Mouse (Mus musculus): ENCODE data around the gene Pou2f1. TPM values are rescaled to one million over a fixed set of nuclear protein-coding genes. Genes with fewer than 3 reads are reported as not detected.
A peak's percentile ranks its signal among the peaks of the same experiment; 100 is the strongest.

Pou2f1 gene
- total and polyA plus RNA-seq, 3 experiments, result 16.0 to 57.1 (median 17.3) TPM

GRCm38 (mm10) chr1:165878751-165879150 is 123.7 kb downstream of the Pou2f1 start:
- no peaks in the 10 kb centered on the region for H3K9me3 ChIP-seq (replicated peaks)
- H3K27me3 ChIP-seq (ENCODE audit: insufficient read depth, low read length), result no peaks in the 10 kb centered on the region
- ATAC-seq (ENCODE audit: extremely low read depth, insufficient number of reproducible peaks, low FRiP score, poor library complexity, severe bottlenecking) (no peak), DNase-seq (ENCODE audit: low spot score) (no peak)
- H3K36me3 ChIP-seq (replicated peaks), result peaks cover 66% of the 10 kb centered on the region
- H3K4me1 ChIP-seq (ENCODE audit: insufficient read depth, low read depth, low read length), result peaks cover 14% of the 10 kb centered on the region
- H3K4me3 ChIP-seq (ENCODE audit: low read depth, low read length), result no peak overlapping the region
- TF ChIP-seq TAL1 (conservative IDR thresholded peaks at IDR 0.05; ENCODE audit: low read depth, low read length) (no peak), GATA1 (IDR thresholded peaks at IDR 0.05; ENCODE audit: borderline replicate concordance, low read length) (no peak), GATA2 (IDR thresholded peaks at IDR 0.05; ENCODE audit: borderline replicate concordance, low read depth, low read length) (no peak), CTCF (IDR thresholded peaks at IDR 0.05; ENCODE audit: low read depth, low read length) (no peak), POLR2AphosphoS5 (IDR thresholded peaks at IDR 0.05; ENCODE audit: insufficient replicate concordance, low read depth, low read length) (no peak)

DNA sequence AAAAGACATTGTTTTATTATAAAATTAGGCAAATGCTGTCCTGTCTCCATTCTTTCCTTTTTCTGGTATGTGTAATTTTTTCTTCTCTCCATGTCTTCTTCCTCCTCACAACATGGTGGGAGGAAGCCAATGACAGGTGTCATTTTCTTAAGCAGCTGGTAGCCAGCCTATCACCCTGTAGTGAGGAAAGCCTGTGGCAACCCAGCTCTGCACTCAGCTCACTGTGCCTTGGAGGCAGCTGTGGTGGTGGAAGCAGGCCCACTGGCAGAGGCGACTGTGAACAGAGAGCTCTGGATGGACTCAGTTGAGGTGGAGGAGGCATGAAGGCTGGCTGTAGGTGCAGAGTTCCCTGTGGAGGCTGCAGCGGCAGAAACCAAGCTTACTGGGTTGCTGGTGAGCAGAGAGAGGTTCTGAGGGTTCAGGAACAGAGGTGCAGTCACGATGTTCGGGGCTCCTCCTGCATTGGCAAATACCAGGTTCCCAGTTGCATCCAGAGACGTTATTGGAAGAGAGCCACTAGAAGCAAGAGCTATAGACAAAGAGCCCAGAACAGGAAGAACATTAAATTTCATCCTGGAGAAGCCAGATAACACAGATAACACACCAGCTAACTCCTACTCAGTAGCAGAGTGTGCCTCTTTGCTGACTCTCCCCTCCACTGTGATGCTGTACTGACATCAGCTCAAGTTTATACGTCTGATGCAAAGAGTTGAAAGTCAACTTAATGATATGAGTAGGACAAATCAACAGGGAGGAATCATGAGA is 126.8 kb downstream of the Pou2f1 start:
- Histone ChIP-seq H3K36me3 (replicated peaks) (peaks cover 57% of the 10 kb centered on the region), H3K4me3 (ENCODE audit: low read depth, low read length) (no peak overlapping the region), H3K4me1 (ENCODE audit: insufficient read depth, low read depth, low read length) (peaks cover 14% of the 10 kb centered on the region), H3K9me3 (replicated peaks) (no peaks in the 10 kb centered on the region), H3K27me3 (ENCODE audit: insufficient read depth, low read length) (no peaks in the 10 kb centered on the region)
- TF ChIP-seq TAL1 (conservative IDR thresholded peaks at IDR 0.05; ENCODE audit: low read depth, low read length) (no peak), CTCF (IDR thresholded peaks at IDR 0.05; ENCODE audit: low read depth, low read length) (no peak), POLR2AphosphoS5 (IDR thresholded peaks at IDR 0.05; ENCODE audit: insufficient replicate concordance, low read depth, low read length) (no peak), GATA2 (IDR thresholded peaks at IDR 0.05; ENCODE audit: borderline replicate concordance, low read depth, low read length) (no peak)
- no peak for DNase-seq (ENCODE audit: low spot score)
- ATAC-seq (ENCODE audit: extremely low read depth, insufficient number of reproducible peaks, low FRiP score, poor library complexity, severe bottlenecking), result peak; percentile 22; the same call in 1 of the 2 replicates

- no peak for ATAC-seq (ENCODE audit: extremely low read depth, insufficient number of reproducible peaks, low FRiP score, poor library complexity, severe bottlenecking)
- no peak for DNase-seq (ENCODE audit: low spot score)
- Histone ChIP-seq H3K4me1 (ENCODE audit: insufficient read depth, low read depth, low read length) (peaks cover 10% of the 10 kb centered on the region), H3K27me3 (ENCODE audit: insufficient read depth, low read length) (no peaks in the 10 kb centered on the region), H3K9me3 (replicated peaks) (no peaks in the 10 kb centered on the region), H3K36me3 (replicated peaks) (peaks cover 56% of the 10 kb centered on the region), H3K4me3 (ENCODE audit: low read depth, low read length) (no peak overlapping the region)
- no peak for TF ChIP-seq POLR2AphosphoS5 (IDR thresholded peaks at IDR 0.05; ENCODE audit: insufficient replicate concordance, low read depth, low read length)
- TF ChIP-seq TAL1 (conservative IDR thresholded peaks at IDR 0.05; ENCODE audit: low read depth, low read length), result no peak
- no peak for TF ChIP-seq GATA2 (IDR thresholded peaks at IDR 0.05; ENCODE audit: borderline replicate concordance, low read depth, low read length)
- no peak for TF ChIP-seq GATA1 (IDR thresholded peaks at IDR 0.05; ENCODE audit: borderline replicate concordance, low read length)
- no peak for TF ChIP-seq CTCF (IDR thresholded peaks at IDR 0.05; ENCODE audit: low read depth, low read length)
Observed at GRCm38 (mm10) chr1:165874645-165875044, 127.8 kb downstream of the Pou2f1 start.

GRCm38 (mm10) chr1:165868659-165869058 is 133.8 kb downstream of the Pou2f1 start:
- Histone ChIP-seq H3K4me1 (ENCODE audit: insufficient read depth, low read depth, low read length) (peaks cover 32% of the 10 kb centered on the region), H3K9me3 (replicated peaks) (no peaks in the 10 kb centered on the region), H3K27me3 (ENCODE audit: insufficient read depth, low read length) (no peaks in the 10 kb centered on the region), H3K4me3 (ENCODE audit: low read depth, low read length) (no peak overlapping the region), H3K36me3 (replicated peaks) (peaks cover 41% of the 10 kb centered on the region)
- TF ChIP-seq GATA1 (IDR thresholded peaks at IDR 0.05; ENCODE audit: borderline replicate concordance, low read length) (no peak), CTCF (IDR thresholded peaks at IDR 0.05; ENCODE audit: low read depth, low read length) (no peak), TAL1 (conservative IDR thresholded peaks at IDR 0.05; ENCODE audit: low read depth, low read length) (no peak), GATA2 (IDR thresholded peaks at IDR 0.05; ENCODE audit: borderline replicate concordance, low read depth, low read length) (no peak), POLR2AphosphoS5 (IDR thresholded peaks at IDR 0.05; ENCODE audit: insufficient replicate concordance, low read depth, low read length) (no peak)
- DNase-seq (ENCODE audit: low spot score) (no peak), ATAC-seq (ENCODE audit: extremely low read depth, insufficient number of reproducible peaks, low FRiP score, poor library complexity, severe bottlenecking) (no peak)

- H3K4me1 ChIP-seq (ENCODE audit: insufficient read depth, low read depth, low read length), result peaks cover 32% of the 10 kb centered on the region
- peaks cover 44% of the 10 kb centered on the region for H3K36me3 ChIP-seq (replicated peaks)
- H3K27me3 ChIP-seq (ENCODE audit: insufficient read depth, low read length), result no peaks in the 10 kb centered on the region
- ATAC-seq (ENCODE audit: extremely low read depth, insufficient number of reproducible peaks, low FRiP score, poor library complexity, severe bottlenecking) (no peak), DNase-seq (ENCODE audit: low spot score) (no peak)
- H3K4me3 ChIP-seq (ENCODE audit: low read depth, low read length), result no peak overlapping the region
- TF ChIP-seq CTCF (IDR thresholded peaks at IDR 0.05; ENCODE audit: low read depth, low read length) (no peak), GATA2 (IDR thresholded peaks at IDR 0.05; ENCODE audit: borderline replicate concordance, low read depth, low read length) (no peak), POLR2AphosphoS5 (IDR thresholded peaks at IDR 0.05; ENCODE audit: insufficient replicate concordance, low read depth, low read length) (no peak), TAL1 (conservative IDR thresholded peaks at IDR 0.05; ENCODE audit: low read depth, low read length) (no peak), GATA1 (IDR thresholded peaks at IDR 0.05; ENCODE audit: borderline replicate concordance, low read length) (no peak)
- H3K9me3 ChIP-seq (replicated peaks), result no peaks in the 10 kb centered on the region
Observed at GRCm38 (mm10) chr1:165866630-165867280, 135.7 kb downstream of the Pou2f1 start.
